Mouse (Mus musculus) liver, postnatal 0 days (tissue): ENCODE results near the gene Capn12. TPM values are rescaled to one million over a fixed set of nuclear protein-coding genes. Genes with fewer than 3 reads are reported as not detected.
A peak's percentile ranks its signal among the peaks of the same experiment; 100 is the strongest.

ENCODE experiments used
- ATAC-seq: fragments of 200-750 bp; cut with Nextera tagmentation; 2 replicates; pipeline ENCODE4 v1.8.0; 2017; ENCODE audit warnings: mild to moderate bottlenecking, moderate library complexity
- DNase-seq: peaks from one replicate; pipeline ENCODE4 v3.0.0-alpha.2; 2016
- H3K27ac ChIP-seq: fragments of 300-500 bp; sonication (generic); 2 replicates; pipeline ENCODE4 v1.5.1; 2014; ENCODE audit warnings: antibody characterized with exemption, moderate library complexity, mild to moderate bottlenecking, low read depth
- H3K27me3 ChIP-seq: fragments of 300-500 bp; sonication (generic); 2 replicates; pipeline ENCODE4 v1.6.1; 2014; ENCODE audit warnings: low read length, control low read depth, mixed read lengths; ENCODE audit not compliant: insufficient read depth
- H3K36me3 ChIP-seq: fragments of 300-500 bp; sonication (generic); replicated peaks from 2 replicates; pipeline ENCODE4 v1.6.1; 2014; ENCODE audit warnings: mild to moderate bottlenecking, control low read depth, low read length, moderate library complexity, mixed read lengths; ENCODE audit not compliant: insufficient read depth
- H3K4me1 ChIP-seq: fragments of 300-500 bp; sonication (generic); 2 replicates; pipeline ENCODE4 v1.6.1; 2014; ENCODE audit warnings: antibody characterized with exemption, mild to moderate bottlenecking, control low read depth; ENCODE audit not compliant: insufficient read depth
- H3K4me2 ChIP-seq: fragments of 300-500 bp; sonication (generic); 2 replicates; pipeline ENCODE4 v1.6.1; 2014; ENCODE audit warnings: low read depth, mild to moderate bottlenecking, low read length, moderate library complexity, mixed read lengths
- H3K4me3 ChIP-seq: fragments of 300-500 bp; sonication (generic); 2 replicates; pipeline ENCODE4 v1.5.1; 2014; ENCODE audit warnings: low read depth, low read length
- H3K9ac ChIP-seq: fragments of 300-500 bp; sonication (generic); replicated peaks from 2 replicates; pipeline ENCODE4 v1.6.1; 2014; ENCODE audit warnings: mild to moderate bottlenecking, moderate library complexity
- H3K9me3 ChIP-seq: fragments of 300-500 bp; sonication (generic); 2 replicates; pipeline ENCODE4 v1.6.1; 2016; ENCODE audit warnings: mild to moderate bottlenecking, control low read depth, low read length, mixed read lengths
- CTCF ChIP-seq: sonication (generic); IDR thresholded peaks from 2 replicates; pipeline ENCODE4 v1.5.1; 2016; ENCODE audit warnings: antibody characterized with exemption, low read depth
- EP300 ChIP-seq: IDR thresholded peaks from 2 replicates; pipeline ENCODE4 v1.6.1; 2016; ENCODE audit warnings: antibody characterized with exemption, low read depth, mild to moderate bottlenecking
- WGBS: fragments of 180-500 bp; shearing (Covaris S2); extraction: QIAGEN DNeasy Blood & Tissue Kit; methylation state at CpG from one replicate; pipeline ENCODE4 v1.1.7; 2014; ENCODE audit not compliant: insufficient replicate concordance; 5-methylcytosine and 5-hydroxymethylcytosine counted together
- polyA plus RNA-seq: library from polyadenylated mRNA; unstranded; fragments of >200 nt; fragmentation: Nextera tagmentation; extraction: Ambion mirVana; gene quantifications from 2 replicates; pipeline ENCODE4 v1.2.1, GENCODE M21; 2015

Capn12 gene
- polyA plus RNA-seq, 1 experiment from 2014 or later: 0.23 TPM

GRCm38 (mm10) chr7:28911632-28912031, 30.4 kb downstream of the Capn12 start:
- WGBS: 83% methylated on average over 4 of the region's 4 CpGs
- peak; percentile 72 for ATAC-seq
- peak; percentile 41; the same call in 1 of the 2 replicates for TF ChIP-seq EP300
- no peak for TF ChIP-seq CTCF
- Histone ChIP-seq H3K4me2 (no peak overlapping the region), H3K9me3 (no peaks in the 10 kb centered on the region), H3K27ac (peak overlapping the region; percentile 66; the same call in 1 of the 2 replicates), H3K4me3 (no peak overlapping the region), H3K9ac (no peak overlapping the region), H3K36me3 (peaks cover 94% of the 10 kb centered on the region), H3K4me1 (no peaks in the 10 kb centered on the region), H3K27me3 (no peaks in the 10 kb centered on the region)
- peak; percentile 39 for DNase-seq

DNA sequence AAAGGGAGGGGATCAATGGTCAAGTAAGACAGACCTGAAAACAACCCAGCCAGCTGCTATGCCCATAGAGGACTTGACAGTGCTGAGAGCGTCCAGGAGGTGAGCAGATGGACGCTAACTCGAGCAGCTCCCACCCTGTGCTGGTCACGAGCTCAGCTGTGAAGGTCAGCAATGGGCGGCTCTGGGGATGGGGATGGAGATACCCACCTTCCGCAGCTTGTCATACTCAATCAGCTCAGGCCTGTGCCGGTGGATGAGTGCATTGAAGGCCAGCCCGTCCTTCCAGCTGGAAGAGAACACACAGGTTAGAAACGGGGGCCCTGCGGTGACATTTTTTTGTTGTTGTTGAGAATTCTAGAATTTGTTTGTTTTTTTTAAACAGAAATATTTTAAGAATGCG, 31.9 kb downstream of the Capn12 start:
- TF ChIP-seq EP300 (no peak), CTCF (no peak)
- Histone ChIP-seq H3K4me2 (no peak overlapping the region), H3K27me3 (no peaks in the 10 kb centered on the region), H3K9ac (no peak overlapping the region), H3K4me1 (peaks cover 11% of the 10 kb centered on the region), H3K27ac (no peak overlapping the region; the same call in 1 of the 2 replicates), H3K36me3 (peaks cover 80% of the 10 kb centered on the region), H3K4me3 (no peak overlapping the region), H3K9me3 (no peaks in the 10 kb centered on the region)
- WGBS: 89% methylated on average over 11 of the region's 11 CpGs
- no peak for DNase-seq
- ATAC-seq: no peak

DNA sequence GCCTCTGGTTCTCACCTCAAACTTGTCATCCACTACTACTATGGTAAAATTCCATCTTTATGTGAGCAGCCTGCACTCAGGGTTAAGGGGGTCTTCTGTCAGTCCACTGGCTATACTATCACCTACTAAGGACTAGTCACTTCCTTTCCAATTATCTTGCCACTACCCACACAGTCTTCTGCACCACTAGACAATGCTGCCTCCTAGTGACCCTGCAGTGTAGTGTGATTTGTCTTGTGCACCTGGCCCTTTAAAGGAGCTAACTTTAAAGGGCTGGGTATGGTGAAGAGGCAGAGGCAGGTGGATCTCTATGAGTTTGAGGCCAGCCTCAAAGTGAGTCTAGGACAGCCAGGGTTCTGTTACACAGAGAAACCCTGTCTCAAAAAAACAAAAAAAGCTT, 35.3 kb downstream of the Capn12 start:
- peaks cover 36% of the 10 kb centered on the region for H3K4me1 ChIP-seq
- H3K4me3 ChIP-seq: no peak overlapping the region
- H3K27me3 ChIP-seq: no peaks in the 10 kb centered on the region
- peak overlapping the region; percentile 79 for H3K27ac ChIP-seq
- no peak for TF ChIP-seq EP300
- TF ChIP-seq CTCF: peak; percentile 74
- no peak overlapping the region for H3K4me2 ChIP-seq
- H3K9me3 ChIP-seq: no peaks in the 10 kb centered on the region
- H3K36me3 ChIP-seq: peaks cover 65% of the 10 kb centered on the region
- ATAC-seq (no peak), DNase-seq (no peak)
- H3K9ac ChIP-seq: no peak overlapping the region

DNA sequence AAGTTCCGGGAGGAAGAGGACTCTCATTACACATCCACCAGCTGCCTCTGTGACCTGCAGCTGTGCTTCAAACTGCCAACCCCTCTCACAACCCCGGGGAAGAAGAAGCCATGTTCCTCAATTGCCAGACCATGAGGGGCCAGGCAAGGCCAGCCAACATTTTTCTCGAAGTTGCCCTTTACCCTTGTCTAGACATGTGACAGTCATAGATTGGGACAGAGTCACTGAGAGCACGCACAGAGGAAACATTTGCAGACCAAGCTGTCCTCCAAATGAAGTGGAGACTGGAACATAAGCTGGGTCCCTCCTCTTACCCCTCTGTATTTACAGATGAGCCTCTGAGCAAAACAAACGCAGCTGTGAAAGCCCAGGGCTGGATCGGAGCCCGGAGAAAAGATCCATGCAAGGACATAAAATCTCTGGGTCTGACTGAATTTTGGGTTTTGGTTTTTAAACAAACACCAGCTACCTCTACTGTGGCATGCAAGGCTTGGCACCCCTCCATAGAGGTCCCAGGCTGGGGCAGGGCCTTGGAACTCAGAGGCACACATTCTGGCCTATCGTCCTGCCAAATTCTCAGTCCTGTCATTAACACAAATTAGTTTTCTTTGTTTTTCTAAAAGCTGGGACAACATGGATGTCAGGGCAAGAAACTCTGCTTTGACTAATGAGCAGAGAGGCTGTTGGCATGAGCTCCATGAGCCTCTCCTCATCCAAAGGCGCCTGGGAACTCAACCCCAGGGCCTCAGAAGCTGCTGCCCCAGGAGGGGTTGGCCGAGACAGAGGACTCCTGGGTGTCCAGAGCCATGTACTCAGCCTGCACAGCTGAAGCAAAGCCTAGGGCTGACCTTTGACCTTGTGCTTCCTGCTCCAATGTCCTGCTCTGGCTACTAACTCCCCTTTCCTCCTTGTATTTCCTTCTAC, 36.5 kb downstream of the Capn12 start:
- Histone ChIP-seq H3K36me3 (peaks cover 56% of the 10 kb centered on the region), H3K27ac (peak overlapping the region; percentile 79), H3K4me2 (0 out of 2 replicates have a peak overlapping the region, but pooled peaks have one; percentile 0), H3K9me3 (no peaks in the 10 kb centered on the region), H3K4me1 (peaks cover 48% of the 10 kb centered on the region), H3K4me3 (no peak overlapping the region), H3K27me3 (no peaks in the 10 kb centered on the region), H3K9ac (0 out of 2 replicates have a peak overlapping the region, but pooled peaks have one; percentile 4)
- WGBS: 57% methylated on average over 10 of the region's 10 CpGs
- ATAC-seq: peak; percentile 84
- DNase-seq: peak; percentile 60
- TF ChIP-seq EP300 (peak; percentile 61; the same call in 1 of the 2 replicates), CTCF (no peak)

DNA sequence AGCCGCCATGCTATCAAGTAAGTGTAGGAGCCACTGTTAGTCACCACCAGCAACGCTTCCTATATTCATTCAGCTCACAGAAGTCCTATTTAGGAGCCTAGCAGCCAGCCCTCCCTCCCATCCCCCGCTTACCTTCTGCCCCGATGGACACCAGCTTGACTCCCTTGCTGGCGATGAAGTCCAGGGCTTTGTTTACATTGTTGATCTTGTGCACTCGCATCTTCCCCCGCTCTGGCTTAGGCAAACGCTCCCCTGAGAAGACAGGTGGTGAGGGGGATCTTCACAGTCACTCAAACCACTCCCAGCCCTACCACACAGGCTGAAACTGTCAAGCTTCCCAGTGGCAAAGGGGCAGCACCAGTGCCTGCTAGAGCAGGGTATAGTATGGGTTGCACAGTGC, 37.3 kb downstream of the Capn12 start:
- Histone ChIP-seq H3K4me2 (peak overlapping the region; percentile 0; the same call in 1 of the 2 replicates), H3K4me3 (no peak overlapping the region), H3K9ac (0 out of 2 replicates have a peak overlapping the region, but pooled peaks have one; percentile 4), H3K9me3 (no peaks in the 10 kb centered on the region), H3K36me3 (peaks cover 49% of the 10 kb centered on the region), H3K27ac (peak overlapping the region; percentile 79), H3K27me3 (no peaks in the 10 kb centered on the region), H3K4me1 (peaks cover 56% of the 10 kb centered on the region)
- TF ChIP-seq CTCF: no peak
- TF ChIP-seq EP300: no peak
- no peak for ATAC-seq
- no peak for DNase-seq
- WGBS: 78% methylated on average over 8 of the region's 8 CpGs

DNA sequence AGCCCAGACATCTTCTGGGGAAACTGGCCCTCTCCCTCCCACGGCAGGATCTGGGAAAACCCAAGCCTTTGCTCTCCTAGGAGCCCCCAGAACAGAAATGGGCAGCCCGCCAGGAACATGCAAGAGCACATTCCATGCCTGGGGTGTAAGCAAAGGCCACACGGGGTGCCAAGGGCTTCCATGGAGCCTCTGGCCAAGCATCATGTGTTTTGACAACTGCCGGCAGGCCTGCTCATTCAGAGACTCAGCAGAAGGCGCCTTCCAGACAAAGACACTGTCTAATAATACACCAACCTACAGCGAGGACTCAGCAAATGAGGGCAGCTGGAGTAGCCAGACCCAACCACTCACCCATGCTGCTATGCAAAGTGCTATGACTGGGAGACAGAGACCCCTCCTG, 38.6 kb downstream of the Capn12 start:
- H3K27me3 ChIP-seq: no peaks in the 10 kb centered on the region
- no peak overlapping the region for H3K4me3 ChIP-seq
- H3K4me1 ChIP-seq: peaks cover 69% of the 10 kb centered on the region
- no peak; the same call in 1 of the 2 replicates for TF ChIP-seq EP300
- TF ChIP-seq CTCF: no peak
- H3K36me3 ChIP-seq: peaks cover 36% of the 10 kb centered on the region
- no peaks in the 10 kb centered on the region for H3K9me3 ChIP-seq
- no peak overlapping the region for H3K9ac ChIP-seq
- peak overlapping the region; percentile 79 for H3K27ac ChIP-seq
- no peak overlapping the region for H3K4me2 ChIP-seq
- WGBS: 48% methylated on average over 6 of the region's 6 CpGs
- DNase-seq (peak; percentile 72), ATAC-seq (no peak)
